Mouse (Mus musculus): ENCODE results near the gene Dcaf5. TPM values are rescaled to one million over a fixed set of nuclear protein-coding genes. Genes with fewer than 3 reads are reported as not detected.

Gene Dcaf5
- polyA plus RNA-seq, 1 experiment from 2014 or later, result 5.1 TPM

DNA sequence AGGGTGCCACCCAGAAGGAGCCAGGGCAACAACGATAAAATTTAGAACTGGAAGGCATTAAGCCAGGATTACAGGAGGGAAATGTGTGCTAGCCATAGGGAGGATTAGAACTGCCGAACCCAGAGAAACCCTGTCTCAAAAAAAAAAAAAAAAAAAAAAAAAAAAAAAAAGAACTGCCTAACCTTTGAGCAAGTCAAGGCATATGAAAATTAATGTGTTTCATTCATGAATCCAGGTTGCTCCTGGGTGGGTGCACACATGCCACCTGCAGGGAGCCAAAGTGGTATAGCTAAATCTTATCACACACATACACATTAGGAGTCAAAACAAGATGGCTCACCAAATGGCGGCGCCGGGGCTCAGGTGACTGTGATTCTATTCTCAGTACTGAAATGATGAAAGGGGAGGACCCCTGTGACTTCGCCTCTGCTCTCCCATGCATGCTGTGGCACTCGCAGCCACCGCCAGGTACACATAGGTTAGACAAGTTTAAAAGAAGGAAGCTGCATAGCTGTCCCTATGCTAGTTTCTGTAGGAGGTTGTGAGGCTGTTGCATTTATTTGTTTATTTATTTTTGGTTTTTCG is 8.2 kb upstream of the Dcaf5 start:
- H3K4me3 ChIP-seq, result no peak overlapping the region
- no peaks in the 10 kb centered on the region for H3K9me3 ChIP-seq (replicated peaks)
- H3K36me3 ChIP-seq, result no peaks in the 10 kb centered on the region
- H3K27me3 ChIP-seq (replicated peaks), result peaks cover 22% of the 10 kb centered on the region
- H3K9ac ChIP-seq, result no peak overlapping the region
- H3K4me1 ChIP-seq, result no peaks in the 10 kb centered on the region
- H3K27ac ChIP-seq, result no peak overlapping the region
- ATAC-seq, result no peak
- WGBS (ENCODE audit: insufficient replicate concordance), result 63% methylated on average over 9 of the region's 9 CpGs
- H3K4me2 ChIP-seq, result no peak overlapping the region

DNA sequence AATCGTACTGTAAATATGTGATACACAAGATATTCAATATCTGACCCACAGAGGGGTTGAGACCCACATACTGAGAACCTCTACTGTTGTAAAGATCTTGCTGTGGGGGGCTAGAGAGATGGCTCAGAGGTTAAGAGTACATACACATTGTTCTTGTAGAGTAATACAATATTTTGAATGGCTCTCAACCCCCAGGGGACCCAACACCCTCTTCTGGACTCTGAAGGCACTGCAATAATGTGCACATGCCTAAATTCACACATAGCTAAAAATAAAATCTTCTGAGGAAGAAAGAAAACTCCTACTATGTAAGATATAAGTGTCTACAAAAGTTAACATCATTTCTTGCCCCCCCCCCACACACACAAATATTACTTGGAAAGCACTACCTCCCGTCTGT is 4.6 kb upstream of the Dcaf5 start:
- Histone ChIP-seq H3K4me1 (peaks cover 8% of the 10 kb centered on the region), H3K27ac (no peak overlapping the region), H3K9me3 (replicated peaks) (no peaks in the 10 kb centered on the region), H3K4me2 (no peak overlapping the region), H3K9ac (no peak overlapping the region), H3K4me3 (no peak overlapping the region), H3K36me3 (no peaks in the 10 kb centered on the region), H3K27me3 (replicated peaks) (peaks cover 12% of the 10 kb centered on the region; the same call in 1 of the 2 replicates)
- no peak for ATAC-seq
- 57% methylated on average over 2 of the region's 2 CpGs for WGBS (ENCODE audit: insufficient replicate concordance)

DNA sequence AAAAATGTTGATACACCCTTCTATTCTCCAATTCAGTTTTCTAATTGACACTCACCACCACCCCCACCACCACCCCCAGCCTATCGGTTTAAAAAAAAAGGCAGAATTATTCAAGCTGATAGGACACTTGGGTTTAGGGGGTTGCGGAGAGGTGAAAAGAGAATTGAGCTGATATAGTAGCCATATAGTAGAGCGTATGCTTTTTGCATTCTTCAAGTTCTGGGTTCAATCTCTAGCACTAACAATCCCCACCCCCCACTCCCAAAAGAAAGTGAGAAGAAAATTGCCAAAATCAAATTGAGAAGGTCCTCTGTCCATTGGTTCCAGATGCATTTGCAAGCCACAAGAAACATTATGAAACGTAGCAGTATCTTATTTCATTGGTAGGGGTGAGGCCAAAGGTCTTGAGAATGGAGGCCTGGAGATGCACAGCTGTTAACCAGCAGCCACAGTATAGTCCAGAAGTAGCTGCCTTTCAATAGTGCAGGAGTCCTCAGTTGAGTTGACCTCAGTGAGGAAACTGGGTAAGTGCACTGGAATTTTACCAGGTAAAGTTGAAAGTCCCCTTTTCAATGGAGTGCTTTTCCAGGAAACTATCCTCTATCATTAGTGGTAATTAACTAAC is 762 bp upstream of the Dcaf5 start:
- Histone ChIP-seq H3K4me3 (peak overlapping the region; percentile 84), H3K27ac (peak overlapping the region; percentile 89; the same call in 1 of the 2 replicates), H3K4me2 (peak overlapping the region; percentile 97), H3K9me3 (replicated peaks) (no peaks in the 10 kb centered on the region), H3K9ac (peak overlapping the region; percentile 91), H3K4me1 (peaks cover 27% of the 10 kb centered on the region), H3K36me3 (0 out of 2 replicates have a peak, but pooled peaks cover 4% of the 10 kb centered on the region), H3K27me3 (replicated peaks) (no peaks in the 10 kb centered on the region)
- 45% methylated on average over 4 of the region's 4 CpGs for whole genome bisulfite sequencing (ENCODE audit: insufficient replicate concordance)
- ATAC-seq, result no peak

DNA sequence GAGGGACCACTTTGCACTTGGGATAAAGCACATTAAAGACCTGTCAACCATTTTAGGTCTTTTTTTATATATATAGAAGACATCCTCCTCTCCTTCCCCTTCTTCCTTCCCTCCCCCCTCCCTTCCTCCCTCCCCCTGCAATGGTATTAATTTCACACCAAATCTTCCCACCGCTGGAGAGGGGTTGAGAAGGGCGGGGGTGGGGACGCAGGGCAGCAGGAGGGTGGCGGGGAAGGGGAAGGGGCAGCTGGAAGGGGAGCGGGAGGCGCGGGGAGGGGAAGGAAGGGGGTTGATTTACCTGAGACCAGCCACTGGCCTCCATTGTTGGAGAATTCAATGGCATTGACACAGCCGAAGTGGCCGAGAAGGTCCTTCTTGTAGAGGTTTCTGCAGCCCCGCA is 514 bp downstream of the Dcaf5 start:
- peaks cover 27% of the 10 kb centered on the region for H3K4me1 ChIP-seq
- no peaks in the 10 kb centered on the region for H3K27me3 ChIP-seq (replicated peaks)
- peak; percentile 5; the same call in 1 of the 2 replicates for ATAC-seq
- H3K9me3 ChIP-seq (replicated peaks), result no peaks in the 10 kb centered on the region
- peak overlapping the region; percentile 91 for H3K9ac ChIP-seq
- H3K36me3 ChIP-seq, result 0 out of 2 replicates have a peak, but pooled peaks cover 4% of the 10 kb centered on the region
- 0% methylated on average over 7 of the region's 10 CpGs for WGBS (ENCODE audit: insufficient replicate concordance)
- H3K27ac ChIP-seq, result peak overlapping the region; percentile 89
- peak overlapping the region; percentile 97 for H3K4me2 ChIP-seq
- peak overlapping the region; percentile 84 for H3K4me3 ChIP-seq

DNA sequence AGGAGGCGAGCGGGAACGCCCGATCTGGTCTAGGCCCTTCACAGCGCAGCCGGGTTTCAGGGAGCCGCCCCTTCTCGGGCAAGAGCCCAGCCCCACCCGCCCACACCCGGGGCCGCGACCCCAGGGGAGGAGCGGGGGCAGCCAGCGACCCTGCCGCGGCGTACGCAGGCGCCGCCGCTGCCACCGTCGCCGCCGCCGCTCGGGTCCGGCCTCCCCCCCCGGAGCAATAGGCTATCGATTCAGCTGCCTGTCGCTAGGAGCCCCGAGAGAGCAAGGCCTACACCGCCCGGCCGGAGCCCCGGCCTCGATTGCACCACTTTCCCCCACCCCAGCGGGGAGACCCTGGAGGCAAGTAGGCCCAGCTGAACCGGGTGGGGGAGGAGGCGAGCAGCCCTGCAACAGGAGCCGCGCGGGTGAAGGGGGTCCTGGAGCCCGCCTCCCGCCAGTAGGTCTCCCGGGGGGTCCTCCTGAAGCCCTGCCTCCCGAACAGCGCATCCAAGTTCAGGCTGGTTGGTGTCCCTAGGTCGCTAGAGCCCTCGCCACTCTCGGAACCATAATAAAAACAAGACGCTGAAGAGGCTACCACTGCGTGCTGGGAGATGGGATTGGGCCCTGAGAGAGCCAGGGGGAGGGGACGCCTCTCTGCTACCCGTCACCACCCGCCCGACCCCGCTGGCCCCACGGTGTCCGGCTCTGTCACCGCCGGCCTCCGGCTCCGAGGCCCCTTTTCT is 1.3 kb downstream of the Dcaf5 start:
- 2% methylated on average over 57 of the region's 64 CpGs for WGBS (ENCODE audit: insufficient replicate concordance)
- peak overlapping the region; percentile 89 for H3K27ac ChIP-seq
- H3K36me3 ChIP-seq, result 0 out of 2 replicates have a peak, but pooled peaks cover 4% of the 10 kb centered on the region
- no peaks in the 10 kb centered on the region for H3K27me3 ChIP-seq (replicated peaks)
- H3K4me3 ChIP-seq, result peak overlapping the region; percentile 84
- no peaks in the 10 kb centered on the region for H3K9me3 ChIP-seq (replicated peaks)
- peak overlapping the region; percentile 91 for H3K9ac ChIP-seq
- ATAC-seq, result peak; percentile 73
- H3K4me2 ChIP-seq, result peak overlapping the region; percentile 97
- H3K4me1 ChIP-seq, result peaks cover 27% of the 10 kb centered on the region

DNA sequence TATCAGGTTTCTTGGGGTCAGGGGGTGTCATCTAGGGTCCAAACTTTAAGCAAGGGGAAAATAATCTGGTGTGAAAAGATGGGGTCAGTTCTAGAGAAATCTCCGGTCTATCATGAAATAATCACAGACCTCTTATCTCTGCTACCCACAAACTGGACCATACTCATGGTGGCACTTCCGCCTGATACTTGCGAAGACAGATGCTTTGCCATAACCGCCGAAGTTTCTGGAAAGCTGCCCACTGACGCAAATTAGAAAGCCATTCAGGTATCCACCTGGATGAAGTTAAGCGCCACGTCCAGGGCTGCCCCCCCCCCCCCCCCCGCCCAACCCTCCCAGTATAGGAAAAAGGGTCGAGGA is 1.8 kb downstream of the Dcaf5 start:
- Histone ChIP-seq H3K27me3 (replicated peaks) (no peaks in the 10 kb centered on the region), H3K36me3 (0 out of 2 replicates have a peak, but pooled peaks cover 4% of the 10 kb centered on the region), H3K27ac (peak overlapping the region; percentile 89), H3K9ac (peak overlapping the region; percentile 91), H3K4me3 (peak overlapping the region; percentile 84), H3K4me1 (peaks cover 27% of the 10 kb centered on the region), H3K9me3 (replicated peaks) (no peaks in the 10 kb centered on the region), H3K4me2 (peak overlapping the region; percentile 97)
- WGBS (ENCODE audit: insufficient replicate concordance), result 7% methylated on average over 9 of the region's 10 CpGs
- ATAC-seq, result no peak

DNA sequence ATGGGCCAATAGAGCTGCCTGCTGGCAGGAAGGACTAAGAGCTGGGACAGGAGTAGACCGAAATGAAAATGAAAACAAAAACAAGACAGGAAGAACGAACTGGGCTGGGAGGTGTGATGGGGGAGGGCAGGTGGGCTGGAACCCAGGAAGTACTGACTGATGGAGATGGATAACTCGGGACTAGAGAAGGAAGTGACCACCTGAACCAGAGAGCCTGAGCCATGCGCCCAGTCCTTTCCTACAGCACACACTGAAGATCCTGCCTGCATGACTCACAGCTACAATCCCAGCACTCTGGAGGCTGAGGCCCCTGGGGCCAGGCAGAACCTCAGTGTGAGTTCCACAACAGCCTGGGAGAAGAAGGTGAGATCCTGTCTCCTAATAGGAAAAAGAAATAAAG is 3.1 kb downstream of the Dcaf5 start:
- Histone ChIP-seq H3K4me3 (no peak overlapping the region), H3K27ac (no peak overlapping the region), H3K4me1 (peaks cover 27% of the 10 kb centered on the region), H3K4me2 (no peak overlapping the region), H3K27me3 (replicated peaks) (no peaks in the 10 kb centered on the region), H3K9ac (no peak overlapping the region), H3K9me3 (replicated peaks) (no peaks in the 10 kb centered on the region), H3K36me3 (0 out of 2 replicates have a peak, but pooled peaks cover 8% of the 10 kb centered on the region)
- ATAC-seq, result no peak
- WGBS (ENCODE audit: insufficient replicate concordance), result 69% methylated on average over 4 of the region's 4 CpGs

DNA sequence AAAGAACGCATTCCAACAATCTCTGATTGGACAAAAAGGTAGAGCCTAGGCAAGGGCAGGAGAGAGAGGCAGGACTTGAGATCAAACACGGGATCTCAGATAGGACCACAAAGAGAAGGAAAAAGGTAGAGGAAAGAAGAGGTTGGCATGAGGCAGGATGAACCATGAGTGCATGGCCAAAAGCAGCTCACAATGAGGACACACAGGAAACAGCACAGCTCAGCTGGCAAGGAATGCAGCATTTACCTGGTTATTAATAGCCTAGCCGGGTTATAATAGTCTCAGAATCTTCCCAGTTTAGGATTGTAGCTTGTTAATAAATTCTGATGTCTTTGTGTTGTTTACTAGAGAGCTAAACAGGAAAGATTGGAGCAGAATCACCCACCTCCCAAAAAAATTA is 8.7 kb downstream of the Dcaf5 start:
- 71% methylated on average over 3 of the region's 3 CpGs for WGBS (ENCODE audit: insufficient replicate concordance)
- no peak overlapping the region for H3K4me3 ChIP-seq
- no peaks in the 10 kb centered on the region for H3K27me3 ChIP-seq (replicated peaks)
- no peak overlapping the region for H3K27ac ChIP-seq
- no peak overlapping the region for H3K4me2 ChIP-seq
- H3K4me1 ChIP-seq, result no peaks in the 10 kb centered on the region
- H3K9me3 ChIP-seq (replicated peaks), result no peaks in the 10 kb centered on the region
- no peak overlapping the region for H3K9ac ChIP-seq
- peaks cover 25% of the 10 kb centered on the region for H3K36me3 ChIP-seq
- no peak for ATAC-seq

DNA sequence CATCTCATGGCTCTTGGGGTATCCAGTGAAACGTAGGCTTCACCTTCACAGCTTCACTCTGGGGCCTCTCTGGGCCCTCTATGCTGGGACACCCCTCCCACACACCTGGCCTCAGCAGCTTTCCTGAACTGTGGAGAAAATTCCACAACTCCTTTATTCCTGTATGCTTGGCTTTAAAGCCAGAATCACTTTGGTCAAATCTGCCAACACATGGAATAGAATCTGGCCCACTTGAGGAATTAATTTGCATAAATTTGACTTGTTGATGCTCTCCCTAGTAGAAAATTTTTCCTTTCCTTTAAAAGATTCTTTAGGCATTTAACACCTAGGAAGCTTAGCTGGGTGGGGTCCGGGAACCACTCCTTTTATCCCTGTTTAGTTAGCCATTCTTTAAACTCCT is 21.3 kb downstream of the Dcaf5 start:
- peaks cover 44% of the 10 kb centered on the region for H3K36me3 ChIP-seq
- H3K4me3 ChIP-seq, result no peak overlapping the region
- H3K27me3 ChIP-seq (replicated peaks), result no peaks in the 10 kb centered on the region
- H3K4me2 ChIP-seq, result no peak overlapping the region
- no peak overlapping the region for H3K9ac ChIP-seq
- no peak for ATAC-seq
- 0 out of 2 replicates have a peak, but pooled peaks cover 4% of the 10 kb centered on the region for H3K9me3 ChIP-seq (replicated peaks)
- 75% methylated on average over 2 of the region's 2 CpGs for WGBS (ENCODE audit: insufficient replicate concordance)
- H3K27ac ChIP-seq, result no peak overlapping the region
- H3K4me1 ChIP-seq, result no peaks in the 10 kb centered on the region

DNA sequence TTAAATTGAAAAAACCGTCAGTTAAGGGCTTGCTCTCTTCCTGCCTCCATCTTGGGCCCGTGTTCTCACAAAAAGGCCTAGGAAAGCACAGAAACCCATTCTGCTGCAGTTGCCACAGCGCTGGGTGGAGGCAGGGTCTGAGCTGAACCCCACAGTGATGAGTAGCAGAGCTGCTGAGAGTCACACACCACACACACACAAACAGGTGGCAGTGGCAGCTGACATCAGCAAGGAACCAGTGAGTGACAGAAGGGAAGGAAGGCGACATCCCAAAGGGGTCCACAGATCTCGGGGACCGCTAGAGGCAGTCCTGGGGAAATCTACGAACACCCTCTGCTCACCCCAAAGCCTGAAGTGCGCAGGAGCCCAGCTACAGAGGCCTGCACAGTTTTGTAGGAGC is 25.5 kb downstream of the Dcaf5 start:
- Histone ChIP-seq H3K9ac (no peak overlapping the region), H3K4me1 (no peaks in the 10 kb centered on the region), H3K27ac (no peak overlapping the region), H3K36me3 (peaks cover 37% of the 10 kb centered on the region), H3K9me3 (replicated peaks) (0 out of 2 replicates have a peak, but pooled peaks cover 4% of the 10 kb centered on the region), H3K4me2 (no peak overlapping the region), H3K4me3 (no peak overlapping the region), H3K27me3 (replicated peaks) (no peaks in the 10 kb centered on the region)
- 83% methylated on average over 8 of the region's 8 CpGs for WGBS (ENCODE audit: insufficient replicate concordance)
- no peak for ATAC-seq

DNA sequence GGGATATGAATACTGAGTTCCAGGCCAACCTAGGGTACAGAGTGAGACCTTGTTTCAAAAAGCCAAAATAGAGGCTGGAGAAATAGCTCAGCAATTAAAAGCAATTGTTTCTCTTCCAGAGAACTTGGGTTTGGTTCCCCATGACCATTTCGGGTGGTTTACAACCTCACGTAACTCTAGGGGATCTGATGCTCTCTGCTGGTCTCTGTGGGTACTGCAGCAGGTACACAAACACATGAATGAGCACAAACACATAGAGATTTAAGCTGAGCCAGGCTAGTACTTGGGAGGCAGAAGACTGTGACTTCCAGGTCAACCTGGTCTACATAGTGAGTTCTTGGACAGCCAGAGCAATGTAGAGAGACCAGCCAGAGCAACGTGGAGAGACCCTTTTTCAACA is 28.6 kb downstream of the Dcaf5 start:
- Histone ChIP-seq H3K4me2 (no peak overlapping the region), H3K4me1 (no peaks in the 10 kb centered on the region), H3K4me3 (no peak overlapping the region), H3K27ac (no peak overlapping the region), H3K27me3 (replicated peaks) (no peaks in the 10 kb centered on the region), H3K9me3 (replicated peaks) (no peaks in the 10 kb centered on the region), H3K36me3 (peaks cover 30% of the 10 kb centered on the region), H3K9ac (no peak overlapping the region)
- 31% methylated on average over 3 of the region's 3 CpGs for WGBS (ENCODE audit: insufficient replicate concordance)
- no peak for ATAC-seq

DNA sequence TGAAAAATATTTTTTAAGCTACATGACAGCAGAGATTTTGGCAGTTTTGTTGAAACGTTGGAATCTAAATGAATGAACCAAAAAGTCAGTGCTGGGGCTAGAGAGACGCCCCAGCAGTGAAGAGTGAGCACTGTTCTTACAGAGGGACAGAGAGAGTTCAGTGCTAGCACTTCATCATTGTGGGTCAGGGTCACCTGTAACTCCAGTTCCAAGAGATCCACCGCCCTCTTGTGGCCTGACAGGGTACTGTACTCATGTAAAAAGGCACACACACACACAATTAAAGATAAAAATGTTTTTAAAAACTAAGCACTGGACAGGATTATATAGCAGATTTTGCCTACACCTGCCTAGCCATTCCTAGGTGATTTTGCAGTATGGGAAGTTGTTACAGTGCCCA is 29.8 kb downstream of the Dcaf5 start:
- H3K36me3 ChIP-seq, result peaks cover 28% of the 10 kb centered on the region
- no peak for ATAC-seq
- 40% methylated on average over 3 of the region's 3 CpGs for WGBS (ENCODE audit: insufficient replicate concordance)

More for the DNA sequence above, 29.8 kb downstream of the Dcaf5 start:
- no peaks in the 10 kb centered on the region for H3K4me1 ChIP-seq
- H3K4me3 ChIP-seq, result no peak overlapping the region
- no peak overlapping the region for H3K9ac ChIP-seq
- H3K4me2 ChIP-seq, result no peak overlapping the region
- no peak overlapping the region for H3K27ac ChIP-seq
- no peaks in the 10 kb centered on the region for H3K27me3 ChIP-seq (replicated peaks)
- no peaks in the 10 kb centered on the region for H3K9me3 ChIP-seq (replicated peaks)
